Mouse (Mus musculus) layer of hippocampus, adult 8-10 months (tissue): Measurements from ENCODE around the gene Rapgef1. TPM values are rescaled to one million over a fixed set of nuclear protein-coding genes. Genes with fewer than 3 reads are reported as not detected.

Experiments used
- DNase-seq, 2 experiments: peaks; one replicate each; pipeline ENCODE4 v3.0.0; 2022; ENCODE audit warnings: low spot score in 2 of 2
- total RNA-seq, 4 experiments: library from RNA; stranded (reverse); gene quantifications; 2 replicates each; pipeline ENCODE4 v1.2.4; 2022

The Rapgef1 gene
- total RNA-seq, 4 experiments from 2014 or later: 78.8 to 94.5 (median 89.3) TPM

GRCm38 (mm10) chr2:29645071-29645628 lies 25.6 kb downstream of the Rapgef1 start:
- no peak for DNase-seq

DNA sequence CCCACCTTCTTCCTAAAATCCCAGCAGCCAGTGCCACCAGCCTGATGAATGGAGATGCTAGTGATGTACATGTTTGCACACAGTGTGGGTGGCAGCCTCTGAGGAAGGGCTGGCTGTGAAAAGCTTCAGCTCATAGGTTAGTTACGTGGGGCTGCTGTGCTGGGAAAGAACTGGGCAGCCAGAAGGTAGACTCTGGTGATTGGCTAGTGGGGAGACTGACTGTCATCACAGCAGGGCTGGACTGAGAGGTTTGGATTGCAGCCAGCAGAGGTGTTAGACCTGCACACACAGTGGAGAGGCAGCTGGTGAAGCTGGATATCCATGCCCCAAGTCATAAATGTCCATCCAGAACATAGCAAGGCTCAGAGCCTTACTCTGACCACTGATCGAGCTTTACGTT lies 27.1 kb downstream of the Rapgef1 start:
- DNase-seq: no peak

DNA sequence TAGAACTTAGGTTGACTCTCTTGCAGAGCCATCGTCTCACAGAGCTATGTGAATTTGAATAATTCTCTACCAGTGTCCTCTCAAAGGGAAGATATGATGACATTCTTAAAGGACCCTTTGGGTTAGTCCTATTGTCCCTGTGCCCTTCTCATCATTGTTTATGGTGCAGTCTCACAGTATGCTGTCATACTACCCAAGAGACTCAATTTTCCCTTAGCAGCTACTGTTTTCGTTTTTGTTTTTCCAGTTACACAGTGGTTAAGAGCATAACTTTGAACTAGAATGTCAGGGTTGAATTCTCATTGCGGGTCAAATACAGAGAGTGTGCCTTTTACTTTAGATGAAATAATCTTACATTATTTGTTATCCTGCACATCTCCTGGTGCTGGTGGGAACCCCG lies 27.6 kb downstream of the Rapgef1 start:
- DNase-seq: no peak

- DNase-seq: peak; percentile 64 to 66
These were observed 28.3 kb downstream of the Rapgef1 start for GRCm38 (mm10) chr2:29647808-29648207.

DNA sequence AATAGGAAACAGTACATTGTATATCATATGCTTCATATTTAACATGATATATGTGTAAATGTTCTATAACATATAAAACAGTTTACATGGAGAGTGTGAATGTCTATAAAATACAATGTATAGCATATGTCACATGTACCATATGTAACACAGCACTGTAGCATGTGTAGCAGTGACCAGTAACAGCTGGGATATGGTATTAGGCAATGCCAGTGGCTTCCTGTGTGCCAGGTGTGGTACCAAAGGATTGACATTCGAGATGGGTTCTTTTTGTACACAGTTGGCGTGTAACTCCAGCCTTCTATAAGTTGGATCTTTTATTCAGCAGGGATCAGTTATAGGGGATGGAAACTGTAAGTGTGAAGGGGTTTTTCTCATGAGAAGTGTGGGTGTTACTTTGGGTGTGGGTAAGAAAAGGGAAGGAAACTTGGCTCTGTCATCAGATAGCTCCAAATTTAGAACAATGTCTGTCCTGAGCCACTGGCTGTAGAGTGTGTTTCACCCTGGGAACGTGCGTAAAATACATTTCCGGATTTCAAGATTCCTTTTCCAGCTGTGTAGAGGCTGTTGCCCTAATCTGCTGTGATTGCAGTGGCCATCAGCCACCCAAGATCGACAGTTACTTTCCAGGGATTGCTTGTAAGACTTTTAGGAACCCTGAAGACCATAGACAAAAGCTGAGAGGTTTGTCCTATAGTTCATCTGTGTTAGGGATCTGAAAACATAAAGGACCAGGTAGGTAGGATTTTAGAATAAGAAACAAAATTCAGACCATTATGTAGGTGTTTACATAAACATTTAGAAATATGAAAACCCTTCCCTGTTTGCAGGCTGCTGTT lies 29.7 kb downstream of the Rapgef1 start:
- no peak for DNase-seq

- DNase-seq: no peak
These were observed 30.4 kb downstream of the Rapgef1 start for GRCm38 (mm10) chr2:29649795-29650457.

GRCm38 (mm10) chr2:29651876-29652275 lies 32.4 kb downstream of the Rapgef1 start:
- DNase-seq: no peak

DNA sequence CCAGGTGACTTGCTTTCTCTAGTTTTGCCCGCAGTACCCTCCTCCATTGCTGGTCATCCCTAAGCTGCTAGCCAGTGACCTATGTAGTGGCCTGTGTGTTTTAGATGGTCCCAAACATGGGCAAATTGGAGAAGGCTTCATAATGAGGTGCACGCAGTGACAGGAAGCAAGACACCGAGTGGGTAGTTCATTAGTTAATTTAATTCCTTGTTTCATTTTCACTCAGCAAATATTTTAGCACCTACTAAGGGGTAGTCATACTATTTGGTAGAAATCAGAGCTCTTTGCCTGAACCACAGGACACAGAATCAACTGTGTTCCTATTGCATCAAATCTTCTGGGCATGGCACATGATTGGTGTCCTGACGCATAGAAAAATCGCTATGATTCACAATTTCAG lies 35.9 kb downstream of the Rapgef1 start:
- no peak for DNase-seq

DNA sequence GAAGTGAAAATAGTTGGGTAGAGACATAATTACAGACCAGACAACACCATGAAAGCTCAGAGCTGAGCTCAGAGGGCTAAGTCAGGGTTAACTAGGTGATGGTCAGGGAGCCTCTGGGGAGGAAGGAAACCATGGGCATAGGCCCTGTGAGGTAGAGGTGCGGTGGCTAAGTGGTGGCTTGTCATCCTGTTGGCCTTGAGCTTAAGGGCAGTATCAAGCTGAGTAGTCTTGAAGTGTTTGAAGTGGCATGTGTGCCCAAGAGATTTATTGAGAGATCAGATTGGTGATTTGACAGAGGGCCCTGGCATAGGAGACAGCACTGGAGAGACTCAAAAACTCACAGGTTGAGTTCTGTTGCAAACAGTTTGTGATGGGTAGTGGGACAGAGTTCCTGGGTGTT lies 36.6 kb downstream of the Rapgef1 start:
- DNase-seq: no peak

DNA sequence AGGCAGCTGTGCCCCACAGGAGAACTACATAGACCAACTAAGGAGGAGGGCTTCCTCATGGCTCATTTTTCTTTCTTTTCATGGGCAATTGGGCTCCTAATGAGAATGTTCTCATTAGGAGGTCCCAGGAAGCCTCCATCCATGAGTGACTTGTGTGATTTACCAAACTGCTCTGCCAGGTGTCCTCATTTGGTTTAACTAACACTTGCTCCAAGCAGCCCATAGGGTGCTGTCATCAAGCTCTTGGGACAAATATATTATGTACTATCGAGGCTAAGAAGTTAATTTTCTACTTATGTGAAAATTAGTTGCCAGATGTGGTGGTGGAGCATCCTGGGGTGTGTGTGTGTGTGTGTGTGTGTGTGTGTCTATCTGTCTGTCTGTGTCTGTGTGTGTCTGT lies 37.6 kb downstream of the Rapgef1 start:
- DNase-seq: no peak

DNA sequence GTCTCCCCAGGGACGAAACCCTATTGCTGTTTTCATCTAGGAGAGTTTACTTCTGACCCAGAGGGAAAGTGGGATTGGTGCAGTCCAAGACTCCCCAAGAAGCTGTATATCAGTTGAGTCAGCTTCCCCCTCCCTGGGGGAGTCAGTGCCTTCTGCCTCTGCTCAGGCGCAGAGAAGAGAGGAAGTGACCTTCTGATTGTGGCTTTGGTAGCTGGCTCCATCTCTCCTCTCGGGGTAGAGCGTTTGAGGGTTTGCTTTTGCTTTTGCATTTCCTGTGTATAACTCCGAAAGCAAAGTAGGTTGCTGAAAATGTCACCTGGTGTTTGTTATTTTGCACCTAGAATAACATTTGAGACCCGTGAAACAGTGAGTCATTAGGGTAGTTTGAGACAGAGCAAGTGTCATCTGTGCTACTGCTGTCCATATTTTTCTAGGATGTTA lies 42.3 kb downstream of the Rapgef1 start:
- no peak for DNase-seq

GRCm38 (mm10) chr2:29663260-29663877 lies 43.8 kb downstream of the Rapgef1 start:
- DNase-seq: no peak

DNA sequence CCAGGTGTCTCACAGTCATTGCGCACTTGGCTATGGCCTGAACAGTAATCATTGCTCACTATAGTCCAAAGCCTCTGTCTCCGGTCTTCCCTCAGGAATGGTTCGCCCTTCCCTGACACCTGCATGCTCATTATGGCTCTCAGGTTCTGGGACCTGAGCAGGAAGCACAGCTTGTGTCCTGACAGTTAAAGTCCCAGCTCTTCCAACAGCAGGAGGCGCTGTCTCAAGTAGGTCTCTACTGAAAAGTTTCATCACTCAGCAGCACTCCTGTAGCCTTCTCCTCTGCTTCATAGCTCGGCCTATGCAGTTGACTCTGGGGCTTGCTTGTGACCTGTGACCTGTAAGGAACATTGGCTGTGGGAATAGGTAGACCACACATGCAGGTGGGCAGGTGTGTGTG lies 45.9 kb downstream of the Rapgef1 start:
- no peak for DNase-seq

DNA sequence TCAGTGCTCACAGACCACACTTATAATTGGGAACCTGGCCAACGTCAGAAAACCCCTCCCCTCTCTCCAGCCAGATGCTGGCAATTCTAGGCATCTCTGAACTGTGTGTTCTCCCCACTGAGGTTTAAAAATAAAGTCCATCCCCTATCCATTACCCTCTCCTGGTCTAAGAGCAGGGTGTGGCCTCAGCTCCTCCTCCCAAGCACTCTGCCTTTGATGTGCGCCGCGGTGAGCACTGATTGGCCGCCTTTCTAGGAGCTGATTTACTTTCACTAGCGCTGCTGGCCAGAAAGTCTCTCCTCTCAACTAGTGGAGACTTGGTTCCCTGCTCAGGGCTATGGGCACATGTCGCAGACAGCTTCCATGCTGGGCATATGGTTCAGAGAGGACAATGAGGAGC lies 47.1 kb downstream of the Rapgef1 start:
- DNase-seq: no peak

DNA sequence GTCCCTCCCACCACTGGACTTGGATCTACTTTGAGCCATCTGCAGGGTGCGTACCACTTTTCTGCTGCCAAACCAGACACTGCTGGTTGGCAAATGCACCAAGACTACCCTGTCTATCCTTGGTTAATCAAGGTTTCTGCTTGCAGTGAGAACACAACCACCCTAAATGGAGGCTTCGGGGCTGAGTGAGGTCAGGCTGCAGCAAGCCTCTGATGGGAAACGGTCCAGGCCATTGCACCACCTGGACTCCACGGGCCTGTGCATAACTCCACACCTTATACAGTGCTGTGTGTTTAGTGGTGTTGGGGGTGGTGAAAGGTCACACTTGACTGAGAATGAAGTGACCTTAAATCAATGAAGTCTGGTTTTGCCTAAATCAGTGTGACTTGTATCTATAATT lies 47.6 kb downstream of the Rapgef1 start:
- DNase-seq: no peak

GRCm38 (mm10) chr2:29668011-29668691 lies 48.6 kb downstream of the Rapgef1 start:
- no peak for DNase-seq

GRCm38 (mm10) chr2:29668963-29669362 lies 49.4 kb downstream of the Rapgef1 start:
- DNase-seq: no peak

GRCm38 (mm10) chr2:29669711-29670110 lies 50.2 kb downstream of the Rapgef1 start:
- DNase-seq: peak in 1 of 2 experiments; percentile 41

- peak; percentile 52 to 58 for DNase-seq
These were observed 50.9 kb downstream of the Rapgef1 start for GRCm38 (mm10) chr2:29670231-29670991.

GRCm38 (mm10) chr2:29671374-29671773 lies 51.9 kb downstream of the Rapgef1 start:
- no peak for DNase-seq

DNA sequence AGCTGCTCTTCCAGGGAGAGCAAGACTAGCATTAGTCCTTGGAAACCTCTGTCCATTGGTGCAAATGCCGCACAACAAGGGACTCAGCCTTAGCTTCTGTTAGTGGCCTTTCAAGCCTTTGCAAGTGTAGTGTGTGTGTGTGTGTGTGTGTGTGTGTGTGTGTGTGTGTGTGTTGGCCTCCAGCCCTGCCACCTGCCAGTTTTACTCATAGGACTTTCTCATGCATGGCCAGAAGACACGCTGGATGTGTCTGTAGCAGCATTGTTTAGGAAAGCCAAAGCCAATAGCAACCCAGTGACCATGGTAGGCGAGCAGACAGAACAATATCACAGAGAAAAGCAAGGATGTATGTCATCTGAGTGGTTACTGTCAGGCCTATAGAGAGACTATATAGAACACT lies 52.3 kb downstream of the Rapgef1 start:
- no peak for DNase-seq
